Mouse (Mus musculus) myocyte (in vitro differentiated cells): ENCODE measurements around the gene Ube2s. TPM values are rescaled to one million over a fixed set of nuclear protein-coding genes. Genes with fewer than 3 reads are reported as not detected.
A peak's percentile ranks its signal among the peaks of the same experiment; 100 is the strongest.

Experiments used
- H3K27me3 ChIP-seq: one replicate; pipeline ENCODE4 v1.6.1; 2011; ENCODE audit not compliant: control insufficient read depth, insufficient read depth, insufficient read length
- H3K36me3 ChIP-seq: one replicate; pipeline ENCODE4 v1.6.1; 2011; ENCODE audit not compliant: control insufficient read depth, insufficient read depth
- H3K4me2 ChIP-seq: one replicate; pipeline ENCODE4 v1.6.1; 2011; ENCODE audit warnings: low read depth, control low read depth
- H3K4me3 ChIP-seq: one replicate; pipeline ENCODE4 v1.5.1; 2011; ENCODE audit warnings: mild to moderate bottlenecking, control low read depth, moderate library complexity
- H3K79me2 ChIP-seq: one replicate; pipeline ENCODE4 v1.6.1; 2011; ENCODE audit not compliant: control insufficient read depth, insufficient read depth
- H3ac ChIP-seq: one replicate; pipeline ENCODE4 v1.6.1; 2011; ENCODE audit not compliant: control insufficient read depth, insufficient read length
- CEBPB ChIP-seq: IDR thresholded peaks from 2 replicates; pipeline ENCODE4 v1.6.1; 2011; ENCODE audit warnings: mild to moderate bottlenecking, moderate library complexity; ENCODE audit not compliant: poor library complexity, insufficient read depth, severe bottlenecking
- E2F4 ChIP-seq: IDR thresholded peaks from one replicate; pipeline ENCODE4 v1.6.1; 2011; ENCODE audit warnings: mild to moderate bottlenecking, control low read depth, moderate library complexity; ENCODE audit not compliant: insufficient read depth
- MAX ChIP-seq: IDR thresholded peaks from one replicate; pipeline ENCODE4 v1.6.1; 2011; ENCODE audit warnings: low read depth, mild to moderate bottlenecking, control low read depth
- MYOD1 ChIP-seq, 3 experiments: IDR thresholded peaks; one replicate each; pipeline ENCODE4 v1.6.1; 2011; ENCODE audit warnings: control low read depth in 2 of 3, low read depth in 2 of 3, mild to moderate bottlenecking in 2 of 3, moderate library complexity in 1 of 3; ENCODE audit not compliant: insufficient read length in 2 of 3, control insufficient read depth in 1 of 3
- MYOG ChIP-seq, 3 experiments: IDR thresholded peaks; one replicate each; pipeline ENCODE4 v1.6.1; 2011; ENCODE audit warnings: control low read depth in 2 of 3, low read depth in 2 of 3, mild to moderate bottlenecking in 2 of 3; ENCODE audit not compliant: insufficient read length in 2 of 3, control insufficient read depth in 1 of 3, insufficient read depth in 1 of 3
- POLR2A ChIP-seq: IDR thresholded peaks from one replicate; pipeline ENCODE4 v1.6.1; 2011; ENCODE audit warnings: low read depth, mild to moderate bottlenecking, control low read depth, moderate library complexity; ENCODE audit not compliant: insufficient read length
- POLR2AphosphoS2 ChIP-seq: IDR thresholded peaks from one replicate; pipeline ENCODE4 v1.6.1; 2011; ENCODE audit warnings: low read depth, control low read depth; ENCODE audit not compliant: insufficient read length
- REST ChIP-seq: IDR thresholded peaks from one replicate; pipeline ENCODE4 v1.6.1; 2011; ENCODE audit warnings: mild to moderate bottlenecking, control low read depth, moderate library complexity; ENCODE audit not compliant: insufficient read depth, insufficient read length
- SRF ChIP-seq: IDR thresholded peaks from one replicate; pipeline ENCODE4 v1.6.1; 2011; ENCODE audit warnings: low read depth; ENCODE audit not compliant: control insufficient read depth, insufficient read length
- TCF12 ChIP-seq: IDR thresholded peaks from one replicate; pipeline ENCODE4 v1.6.1; 2011; ENCODE audit warnings: mild to moderate bottlenecking, control low read depth; ENCODE audit not compliant: poor library complexity, insufficient read depth, severe bottlenecking
- TCF3 ChIP-seq: IDR thresholded peaks from one replicate; pipeline ENCODE4 v1.6.1; 2011; ENCODE audit warnings: low read depth, control low read depth; ENCODE audit not compliant: insufficient read length
- USF1 ChIP-seq: IDR thresholded peaks from one replicate; pipeline ENCODE4 v1.6.1; 2011; ENCODE audit warnings: low read depth, mild to moderate bottlenecking, control low read depth, moderate library complexity
- polyA plus RNA-seq: library from polyadenylated mRNA; unstranded; fragments of >200 nt; fragmentation: generic; extraction: Trizol; gene quantifications from one replicate; pipeline ENCODE4 v1.2.1, GENCODE M21; 2012; ENCODE audit warnings: missing spikeins

Ube2s gene
- polyA plus RNA-seq, 1 experiment, result 261 TPM

DNA sequence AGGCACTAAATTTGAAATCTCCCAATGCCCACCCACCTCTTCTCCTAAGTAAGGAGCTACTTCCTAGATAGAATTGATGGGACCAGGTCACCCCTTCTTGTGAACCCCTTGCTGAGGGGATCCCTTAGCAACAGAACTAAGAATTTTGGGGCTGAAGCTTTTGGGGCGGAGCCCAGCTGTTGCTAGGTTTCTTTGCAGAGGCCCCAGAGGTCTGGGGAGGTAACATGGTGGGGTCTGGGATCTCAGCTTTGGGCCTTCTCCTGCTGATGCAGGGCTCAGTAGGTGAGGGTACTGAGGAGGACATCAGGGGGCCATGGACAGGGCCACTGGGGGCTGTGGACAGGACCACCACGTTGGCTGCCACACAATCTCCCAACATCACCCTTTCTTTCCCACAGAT is 29.6 kb downstream of the Ube2s start, which contains the start of the genes Il11 and Tmem190:
Gene Il11, minus strand, starts transcription at position 101 of the 400 bp plus-strand sequence.
Gene Tmem190, plus strand, starts transcription at position 179 of the 400 bp plus-strand sequence.
- no peaks in the 10 kb centered on the region for H3K27me3 ChIP-seq
- no peak within 1 kb of the TSS for H3ac ChIP-seq
- H3K36me3 ChIP-seq, result no peaks in the 10 kb centered on the region
- H3K4me3 ChIP-seq, result no peak within 1 kb of the TSS
- H3K4me2 ChIP-seq, result no peak within 1 kb of the TSS
- TF ChIP-seq CEBPB, result no peak
- no peak for TF ChIP-seq MYOG (IDR thresholded peaks at IDR 0.05; ENCODE audit: control insufficient read depth in 1 of 3, insufficient read depth in 1 of 3, insufficient read length in 2 of 3, low read depth in 2 of 3)
- TF ChIP-seq USF1, result no peak
- TF ChIP-seq MAX, result no peak
- no peaks in the 10 kb centered on the region for H3K79me2 ChIP-seq

DNA sequence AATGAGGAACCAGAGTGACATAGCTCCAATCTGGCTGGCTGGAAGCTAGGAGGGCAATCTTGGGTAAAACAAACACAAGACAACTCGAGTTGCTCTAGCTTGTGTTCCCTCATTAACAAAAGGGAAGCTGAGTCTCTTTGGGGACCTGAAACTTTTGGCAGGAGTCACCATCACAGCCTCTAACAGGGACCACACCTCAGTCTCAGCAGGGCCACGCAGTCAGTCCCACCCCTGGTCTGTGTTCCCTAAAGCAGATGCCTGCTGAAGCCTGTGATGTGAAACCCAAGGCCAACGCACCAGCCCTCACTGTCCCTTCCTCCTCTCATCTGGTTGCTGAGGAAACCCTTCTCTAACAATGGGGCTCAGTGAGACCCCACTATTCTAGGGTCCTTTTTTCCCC is 30.3 kb downstream of the Ube2s start:
- Histone ChIP-seq H3K27me3 (no peaks in the 10 kb centered on the region), H3K4me2 (no peak overlapping the region), H3ac (no peak overlapping the region), H3K4me3 (no peak overlapping the region), H3K36me3 (no peaks in the 10 kb centered on the region), H3K79me2 (no peaks in the 10 kb centered on the region)
- TF ChIP-seq SRF (no peak), TCF12 (no peak), CEBPB (no peak), POLR2AphosphoS2 (no peak), REST (no peak), MAX (no peak), POLR2A (no peak), MYOD1 (IDR thresholded peaks at IDR 0.05; ENCODE audit: control insufficient read depth in 1 of 3, insufficient read length in 2 of 3, low read depth in 2 of 3) (no peak), USF1 (no peak), MYOG (IDR thresholded peaks at IDR 0.05; ENCODE audit: control insufficient read depth in 1 of 3, insufficient read depth in 1 of 3, insufficient read length in 2 of 3, low read depth in 2 of 3) (no peak), TCF3 (no peak), E2F4 (no peak)

DNA sequence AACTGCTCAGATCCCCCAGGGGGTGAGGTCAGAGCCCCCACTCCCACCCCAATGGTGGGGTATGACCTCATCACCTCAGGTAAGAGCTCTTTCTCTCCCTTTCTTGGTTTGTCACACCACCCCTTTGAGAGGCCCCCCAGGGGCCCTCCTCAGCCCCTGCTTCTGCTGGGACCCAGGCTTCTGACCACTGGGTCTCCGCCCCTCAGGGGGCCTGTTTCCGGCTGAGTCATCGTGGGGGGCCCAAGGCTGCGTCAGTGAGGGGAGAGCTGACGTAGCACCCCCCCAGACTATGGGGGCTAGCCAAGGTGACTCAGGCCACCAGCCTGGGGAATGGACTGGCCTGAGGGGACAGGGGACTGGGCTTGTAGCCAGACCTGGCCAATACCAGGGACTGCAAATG is 32.5 kb downstream of the Ube2s start:
- H3K36me3 ChIP-seq, result no peaks in the 10 kb centered on the region
- no peaks in the 10 kb centered on the region for H3K27me3 ChIP-seq
- TF ChIP-seq POLR2AphosphoS2 (no peak), REST (no peak), SRF (no peak), E2F4 (no peak), MYOG (IDR thresholded peaks at IDR 0.05; ENCODE audit: control insufficient read depth in 1 of 3, insufficient read depth in 1 of 3, insufficient read length in 2 of 3, low read depth in 2 of 3) (no peak), TCF12 (no peak), USF1 (no peak), CEBPB (no peak), MAX (no peak), MYOD1 (IDR thresholded peaks at IDR 0.05; ENCODE audit: control insufficient read depth in 1 of 3, insufficient read length in 2 of 3, low read depth in 2 of 3) (no peak), TCF3 (no peak), POLR2A (no peak)
- H3ac ChIP-seq, result no peak overlapping the region
- H3K79me2 ChIP-seq, result no peaks in the 10 kb centered on the region
- no peak overlapping the region for H3K4me2 ChIP-seq
- no peak overlapping the region for H3K4me3 ChIP-seq

DNA sequence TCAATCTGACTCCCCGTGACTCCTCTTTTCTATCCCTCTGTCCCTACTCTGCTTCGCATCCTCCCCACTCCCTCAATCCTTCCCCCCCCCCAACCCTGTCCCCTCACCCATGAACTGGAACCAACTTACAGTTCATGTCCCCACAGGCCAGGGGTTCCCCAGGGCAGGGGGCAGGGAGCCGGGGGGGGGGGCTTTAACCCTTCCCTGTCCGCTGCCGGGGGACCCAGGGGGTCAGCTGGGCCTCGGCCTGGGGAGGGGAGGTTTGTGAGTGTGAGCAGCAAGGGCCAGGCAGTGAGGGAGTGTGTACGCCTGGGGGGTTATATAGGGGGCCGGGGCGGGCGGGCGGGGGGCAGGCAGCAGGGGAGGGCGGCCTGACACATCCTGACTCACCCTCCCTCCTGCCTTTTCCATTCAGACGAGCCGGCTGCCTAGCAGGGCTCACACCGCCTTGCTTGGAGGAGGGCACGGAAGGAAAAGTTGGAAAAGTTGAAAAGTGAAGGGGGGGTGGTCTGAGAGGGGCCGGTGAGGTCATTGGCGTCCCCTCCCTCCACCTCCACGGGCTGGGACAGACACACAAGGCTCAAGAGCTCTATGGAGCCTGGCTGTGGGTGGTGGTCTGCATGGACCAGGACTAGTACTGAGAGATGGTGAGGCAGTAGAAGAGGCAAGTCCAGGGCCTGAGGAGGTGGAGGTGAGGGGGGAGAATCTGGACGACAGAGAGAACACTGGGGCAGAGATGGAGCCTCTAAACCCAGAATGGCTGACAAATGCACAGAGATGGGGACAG is 34.3 kb downstream of the Ube2s start:
- no peak overlapping the region for H3ac ChIP-seq
- no peaks in the 10 kb centered on the region for H3K27me3 ChIP-seq
- no peaks in the 10 kb centered on the region for H3K36me3 ChIP-seq
- TF ChIP-seq MYOD1 (IDR thresholded peaks at IDR 0.05; ENCODE audit: control insufficient read depth in 1 of 3, insufficient read length in 2 of 3, low read depth in 2 of 3) (no peak), TCF3 (no peak), CEBPB (no peak), MAX (no peak), SRF (no peak), TCF12 (no peak), REST (no peak), POLR2A (no peak), E2F4 (no peak), MYOG (IDR thresholded peaks at IDR 0.05; ENCODE audit: control insufficient read depth in 1 of 3, insufficient read depth in 1 of 3, insufficient read length in 2 of 3, low read depth in 2 of 3) (no peak), USF1 (no peak), POLR2AphosphoS2 (no peak)
- H3K79me2 ChIP-seq, result no peaks in the 10 kb centered on the region
- H3K4me3 ChIP-seq, result peak overlapping the region; percentile 19
- peak overlapping the region; percentile 73 for H3K4me2 ChIP-seq
